Mouse (Mus musculus) myocyte (in vitro differentiated cells): ENCODE measurements around the gene 1700122O11Rik. TPM values are rescaled to one million over a fixed set of nuclear protein-coding genes. Genes with fewer than 3 reads are reported as not detected.

ENCODE experiments used
- H3K27me3 ChIP-seq: one replicate; pipeline ENCODE4 v1.6.1; 2011; ENCODE audit not compliant: control insufficient read depth, insufficient read depth, insufficient read length
- H3K36me3 ChIP-seq: one replicate; pipeline ENCODE4 v1.6.1; 2011; ENCODE audit not compliant: control insufficient read depth, insufficient read depth
- H3K4me2 ChIP-seq: one replicate; pipeline ENCODE4 v1.6.1; 2011; ENCODE audit warnings: low read depth, control low read depth
- H3K4me3 ChIP-seq: one replicate; pipeline ENCODE4 v1.5.1; 2011; ENCODE audit warnings: mild to moderate bottlenecking, control low read depth, moderate library complexity
- H3K79me2 ChIP-seq: one replicate; pipeline ENCODE4 v1.6.1; 2011; ENCODE audit not compliant: control insufficient read depth, insufficient read depth
- H3ac ChIP-seq: one replicate; pipeline ENCODE4 v1.6.1; 2011; ENCODE audit not compliant: control insufficient read depth, insufficient read length
- CEBPB ChIP-seq: IDR thresholded peaks from 2 replicates; pipeline ENCODE4 v1.6.1; 2011; ENCODE audit warnings: mild to moderate bottlenecking, moderate library complexity; ENCODE audit not compliant: poor library complexity, insufficient read depth, severe bottlenecking
- E2F4 ChIP-seq: IDR thresholded peaks from one replicate; pipeline ENCODE4 v1.6.1; 2011; ENCODE audit warnings: mild to moderate bottlenecking, control low read depth, moderate library complexity; ENCODE audit not compliant: insufficient read depth
- MAX ChIP-seq: IDR thresholded peaks from one replicate; pipeline ENCODE4 v1.6.1; 2011; ENCODE audit warnings: low read depth, mild to moderate bottlenecking, control low read depth
- MYOD1 ChIP-seq, 3 experiments: IDR thresholded peaks; one replicate each; pipeline ENCODE4 v1.6.1; 2011; ENCODE audit warnings: control low read depth in 2 of 3, low read depth in 2 of 3, mild to moderate bottlenecking in 2 of 3, moderate library complexity in 1 of 3; ENCODE audit not compliant: insufficient read length in 2 of 3, control insufficient read depth in 1 of 3
- MYOG ChIP-seq, 3 experiments: IDR thresholded peaks; one replicate each; pipeline ENCODE4 v1.6.1; 2011; ENCODE audit warnings: control low read depth in 2 of 3, low read depth in 2 of 3, mild to moderate bottlenecking in 2 of 3; ENCODE audit not compliant: insufficient read length in 2 of 3, control insufficient read depth in 1 of 3, insufficient read depth in 1 of 3
- POLR2A ChIP-seq: IDR thresholded peaks from one replicate; pipeline ENCODE4 v1.6.1; 2011; ENCODE audit warnings: low read depth, mild to moderate bottlenecking, control low read depth, moderate library complexity; ENCODE audit not compliant: insufficient read length
- POLR2AphosphoS2 ChIP-seq: IDR thresholded peaks from one replicate; pipeline ENCODE4 v1.6.1; 2011; ENCODE audit warnings: low read depth, control low read depth; ENCODE audit not compliant: insufficient read length
- REST ChIP-seq: IDR thresholded peaks from one replicate; pipeline ENCODE4 v1.6.1; 2011; ENCODE audit warnings: mild to moderate bottlenecking, control low read depth, moderate library complexity; ENCODE audit not compliant: insufficient read depth, insufficient read length
- SRF ChIP-seq: IDR thresholded peaks from one replicate; pipeline ENCODE4 v1.6.1; 2011; ENCODE audit warnings: low read depth; ENCODE audit not compliant: control insufficient read depth, insufficient read length
- TCF12 ChIP-seq: IDR thresholded peaks from one replicate; pipeline ENCODE4 v1.6.1; 2011; ENCODE audit warnings: mild to moderate bottlenecking, control low read depth; ENCODE audit not compliant: poor library complexity, insufficient read depth, severe bottlenecking
- TCF3 ChIP-seq: IDR thresholded peaks from one replicate; pipeline ENCODE4 v1.6.1; 2011; ENCODE audit warnings: low read depth, control low read depth; ENCODE audit not compliant: insufficient read length
- USF1 ChIP-seq: IDR thresholded peaks from one replicate; pipeline ENCODE4 v1.6.1; 2011; ENCODE audit warnings: low read depth, mild to moderate bottlenecking, control low read depth, moderate library complexity
- polyA plus RNA-seq: library from polyadenylated mRNA; unstranded; fragments of >200 nt; fragmentation: generic; extraction: Trizol; gene quantifications from one replicate; pipeline ENCODE4 v1.2.1, GENCODE M21; 2012; ENCODE audit warnings: missing spikeins

The 1700122O11Rik gene
- polyA plus RNA-seq, 1 experiment = not detected

GRCm38 (mm10) chr17:47989951-47990378 is 48.1 kb downstream of the 1700122O11Rik start:
- H3K4me3 ChIP-seq = no peak overlapping the region
- TF ChIP-seq REST (no peak), USF1 (no peak), MYOD1 (IDR thresholded peaks at IDR 0.05; ENCODE audit: control insufficient read depth in 1 of 3, insufficient read length in 2 of 3, low read depth in 2 of 3) (no peak), TCF12 (no peak), MAX (no peak), MYOG (IDR thresholded peaks at IDR 0.05; ENCODE audit: control insufficient read depth in 1 of 3, insufficient read depth in 1 of 3, insufficient read length in 2 of 3, low read depth in 2 of 3) (no peak), E2F4 (no peak), CEBPB (no peak), TCF3 (no peak), POLR2AphosphoS2 (no peak), SRF (no peak), POLR2A (no peak)
- no peaks in the 10 kb centered on the region for H3K27me3 ChIP-seq
- H3ac ChIP-seq = no peak overlapping the region
- H3K36me3 ChIP-seq = no peaks in the 10 kb centered on the region
- H3K79me2 ChIP-seq = no peaks in the 10 kb centered on the region
- H3K4me2 ChIP-seq = no peak overlapping the region

- Histone ChIP-seq H3K79me2 (no peaks in the 10 kb centered on the region), H3K36me3 (no peaks in the 10 kb centered on the region), H3K27me3 (no peaks in the 10 kb centered on the region), H3K4me2 (no peak overlapping the region), H3K4me3 (no peak overlapping the region), H3ac (no peak overlapping the region)
- no peak for TF ChIP-seq MAX
- TF ChIP-seq TCF12 = no peak
- TF ChIP-seq MYOD1 (IDR thresholded peaks at IDR 0.05; ENCODE audit: control insufficient read depth in 1 of 3, insufficient read length in 2 of 3, low read depth in 2 of 3) = no peak
- TF ChIP-seq E2F4 = no peak
- TF ChIP-seq SRF = no peak
- no peak for TF ChIP-seq TCF3
- no peak for TF ChIP-seq CEBPB
- TF ChIP-seq USF1 = no peak
- TF ChIP-seq POLR2A = no peak
- no peak for TF ChIP-seq MYOG (IDR thresholded peaks at IDR 0.05; ENCODE audit: control insufficient read depth in 1 of 3, insufficient read depth in 1 of 3, insufficient read length in 2 of 3, low read depth in 2 of 3)
- no peak for TF ChIP-seq POLR2AphosphoS2
- no peak for TF ChIP-seq REST
Measured at GRCm38 (mm10) chr17:47988811-47989210, 49.3 kb downstream of the 1700122O11Rik start.

- Histone ChIP-seq H3K79me2 (no peaks in the 10 kb centered on the region), H3K4me2 (no peak overlapping the region), H3K4me3 (no peak overlapping the region), H3ac (no peak overlapping the region), H3K27me3 (no peaks in the 10 kb centered on the region), H3K36me3 (no peaks in the 10 kb centered on the region)
- TF ChIP-seq POLR2A (no peak), MYOG (IDR thresholded peaks at IDR 0.05; ENCODE audit: control insufficient read depth in 1 of 3, insufficient read depth in 1 of 3, insufficient read length in 2 of 3, low read depth in 2 of 3) (no peak), MYOD1 (IDR thresholded peaks at IDR 0.05; ENCODE audit: control insufficient read depth in 1 of 3, insufficient read length in 2 of 3, low read depth in 2 of 3) (no peak), E2F4 (no peak), MAX (no peak), CEBPB (no peak), TCF12 (no peak), SRF (no peak), USF1 (no peak), POLR2AphosphoS2 (no peak), REST (no peak)
Measured at GRCm38 (mm10) chr17:47988074-47988473, 50.0 kb downstream of the 1700122O11Rik start.

Other genes starting within 250 kb of the 1700122O11Rik start
- 1.1 TPM for gene Mdfi, start 203.6 kb downstream of the 1700122O11Rik start, polyA plus RNA-seq
- 24.7 TPM for gene Foxp4, start 113.6 kb downstream of the 1700122O11Rik start, polyA plus RNA-seq
- not detected for gene 1700067P10Rik, start 51.0 kb upstream of the 1700122O11Rik start, polyA plus RNA-seq
- gene 9830107B12Rik, start 108.0 kb upstream of the 1700122O11Rik start, polyA plus RNA-seq = not detected
- gene A530064D06Rik, start 129.0 kb upstream of the 1700122O11Rik start, polyA plus RNA-seq = not detected
- not detected for gene Trem1, start 194.5 kb upstream of the 1700122O11Rik start, polyA plus RNA-seq
- 2.4 TPM for gene Trem3, start 209.5 kb upstream of the 1700122O11Rik start, polyA plus RNA-seq
- gene Treml4, start 226.0 kb upstream of the 1700122O11Rik start, polyA plus RNA-seq = not detected